Mouse (Mus musculus) hindbrain, embryonic 16.5 days (tissue): ENCODE results near the gene Clhc1. TPM values are rescaled to one million over a fixed set of nuclear protein-coding genes. Genes with fewer than 3 reads are reported as not detected.
"Not testable (repeated sequence)": the region's sequence is repeated elsewhere in the genome, so short reads cannot be mapped to it uniquely, and the experiment has no call there.

Experiments used
- ATAC-seq: fragments of 200-750 bp; cut with Nextera tagmentation; 2 replicates; pipeline ENCODE4 v1.8.0; 2017; ENCODE audit warnings: moderate TSS enrichment, moderate library complexity
- H3K27ac ChIP-seq: fragments of 300-500 bp; sonication (generic); 2 replicates; pipeline ENCODE4 v1.5.1; 2014; ENCODE audit warnings: low read depth, mild to moderate bottlenecking, control low read depth, low read length, moderate library complexity
- H3K27me3 ChIP-seq: fragments of 300-500 bp; sonication (generic); replicated peaks from 2 replicates; pipeline ENCODE4 v1.6.1; 2014; ENCODE audit warnings: low read length; ENCODE audit not compliant: control insufficient read depth, insufficient read depth
- H3K36me3 ChIP-seq: fragments of 300-500 bp; sonication (generic); 2 replicates; pipeline ENCODE4 v1.6.1; 2014; ENCODE audit warnings: mild to moderate bottlenecking, low read length, moderate library complexity, mixed read lengths; ENCODE audit not compliant: control insufficient read depth, insufficient read depth
- H3K4me1 ChIP-seq: fragments of 300-500 bp; sonication (generic); 2 replicates; pipeline ENCODE4 v1.6.1; 2014; ENCODE audit warnings: low read depth, low read length; ENCODE audit not compliant: control insufficient read depth, insufficient read depth
- H3K4me2 ChIP-seq: fragments of 300-500 bp; sonication (generic); 2 replicates; pipeline ENCODE4 v1.6.1; 2014; ENCODE audit warnings: mild to moderate bottlenecking, low read length, control low read depth, moderate library complexity
- H3K4me3 ChIP-seq: fragments of 300-500 bp; sonication (generic); 2 replicates; pipeline ENCODE4 v1.5.1; 2014; ENCODE audit warnings: mild to moderate bottlenecking, low read length, control low read depth, moderate library complexity
- H3K9ac ChIP-seq: fragments of 300-500 bp; sonication (generic); 2 replicates; pipeline ENCODE4 v1.6.1; 2014; ENCODE audit warnings: low read depth, mild to moderate bottlenecking, control low read depth, low read length, moderate library complexity
- H3K9me3 ChIP-seq: fragments of 300-500 bp; sonication (generic); 2 replicates; pipeline ENCODE4 v1.6.1; 2014; ENCODE audit warnings: mild to moderate bottlenecking, low read length, moderate library complexity; ENCODE audit not compliant: control insufficient read depth
- WGBS: fragments of 180-500 bp; shearing (Covaris S2); extraction: QIAGEN DNeasy Blood & Tissue Kit; methylation state at CpG from one replicate; pipeline ENCODE4 v1.1.7; 2014; 5-methylcytosine and 5-hydroxymethylcytosine counted together
- polyA plus RNA-seq: library from polyadenylated mRNA; unstranded; fragments of >200 nt; fragmentation: Nextera tagmentation; extraction: Ambion mirVana; gene quantifications from 2 replicates; pipeline ENCODE4 v1.2.1, GENCODE M21; 2015

Clhc1 gene
- polyA plus RNA-seq, 1 experiment from 2014 or later: 0.08 TPM

DNA sequence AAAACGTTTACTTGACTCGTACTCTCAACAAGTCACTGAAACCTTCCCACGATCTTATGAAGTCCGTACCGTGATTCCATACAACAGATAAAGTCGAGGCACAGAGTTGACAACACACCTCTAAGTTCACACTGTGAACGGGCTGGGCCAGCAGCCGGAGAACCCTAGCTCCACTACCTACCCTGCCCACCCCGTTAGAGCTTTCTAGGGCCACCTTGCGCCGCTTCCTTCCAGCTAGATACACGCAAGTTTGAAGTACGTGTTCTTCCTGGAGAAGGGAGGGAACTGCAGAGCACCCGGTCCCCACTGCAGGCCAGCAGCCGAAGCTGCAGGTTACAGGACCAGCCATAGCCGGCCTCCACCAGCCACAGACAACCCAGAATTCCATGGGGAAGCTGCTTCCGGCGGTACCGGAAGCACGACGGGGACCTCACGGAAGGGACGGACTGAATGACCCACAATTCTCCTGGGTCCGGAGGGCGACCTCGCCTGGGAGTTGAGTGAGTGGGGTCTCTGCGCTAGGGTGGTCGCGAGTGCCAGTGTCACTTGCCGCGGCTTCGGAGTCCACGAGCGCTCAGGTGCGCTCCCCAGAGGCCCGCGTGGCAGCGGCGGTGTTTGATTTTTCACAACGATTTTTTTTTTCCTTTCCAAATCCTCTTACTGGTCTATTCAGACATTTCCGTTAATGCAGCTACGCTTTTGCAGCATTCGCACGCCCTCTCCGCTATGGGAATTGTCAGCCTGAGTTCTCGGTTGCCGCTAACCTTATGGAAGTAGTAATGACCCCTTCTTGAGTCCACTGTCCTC is 21.6 kb upstream of the Clhc1 start, which contains the start of gene Mtif2:
Gene Mtif2, plus strand, starts transcription at position 421 of the 807 bp plus-strand sequence.
- peak; percentile 98 for ATAC-seq
- Histone ChIP-seq H3K27me3 (no peaks in the 10 kb centered on the region), H3K9ac (peak within 1 kb of the TSS; percentile 77), H3K27ac (peak within 1 kb of the TSS; percentile 89), H3K4me1 (peaks cover 7% of the 10 kb centered on the region), H3K9me3 (no peaks in the 10 kb centered on the region), H3K36me3 (peaks cover 8% of the 10 kb centered on the region), H3K4me2 (peak within 1 kb of the TSS; percentile 65), H3K4me3 (peak within 1 kb of the TSS; percentile 76)
- 2% methylated on average over 47 of the region's 47 CpGs for whole genome bisulfite sequencing

DNA sequence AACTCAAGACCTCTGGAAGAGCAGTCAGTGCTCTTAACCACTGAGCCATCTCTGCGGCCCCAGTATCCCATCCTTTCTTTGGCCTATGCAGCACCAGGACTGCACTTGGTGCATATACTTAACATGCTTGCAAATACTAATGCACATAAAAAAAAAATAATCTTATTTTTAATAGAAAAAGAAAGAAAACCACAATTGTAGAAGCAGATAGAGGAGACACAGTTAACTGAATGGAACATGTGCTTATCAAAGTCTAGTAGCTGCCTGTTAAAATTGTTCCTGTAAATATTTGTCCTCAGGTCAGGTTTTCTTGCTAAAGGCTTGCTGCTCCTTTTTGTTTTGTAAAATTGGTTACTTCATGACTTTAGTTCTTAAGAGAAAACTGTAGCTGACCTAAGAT is 9.5 kb upstream of the Clhc1 start:
- WGBS: 100% methylated on average over 1 of the region's 1 CpGs
- H3K36me3 ChIP-seq: peaks cover 26% of the 10 kb centered on the region

GRCm38 (mm10) chr11:29544225-29544945 is 3.4 kb upstream of the Clhc1 start:
- no peak overlapping the region for H3K27ac ChIP-seq
- H3K9ac ChIP-seq: no peak overlapping the region
- H3K36me3 ChIP-seq: peaks cover 20% of the 10 kb centered on the region
- no peaks in the 10 kb centered on the region for H3K9me3 ChIP-seq
- peaks cover 13% of the 10 kb centered on the region for H3K4me1 ChIP-seq
- no peak for ATAC-seq
- no peak overlapping the region for H3K4me3 ChIP-seq
- WGBS: 91% methylated on average over 3 of the region's 3 CpGs
- no peak overlapping the region for H3K4me2 ChIP-seq
- no peaks in the 10 kb centered on the region for H3K27me3 ChIP-seq

More for the DNA sequence above, 9.5 kb upstream of the Clhc1 start:
- no peak for ATAC-seq
- no peak overlapping the region for H3K4me2 ChIP-seq
- H3K27ac ChIP-seq: no peak overlapping the region
- H3K4me3 ChIP-seq: no peak overlapping the region
- H3K9me3 ChIP-seq: no peaks in the 10 kb centered on the region
- H3K4me1 ChIP-seq: no peaks in the 10 kb centered on the region
- no peak overlapping the region for H3K9ac ChIP-seq
- no peaks in the 10 kb centered on the region for H3K27me3 ChIP-seq

DNA sequence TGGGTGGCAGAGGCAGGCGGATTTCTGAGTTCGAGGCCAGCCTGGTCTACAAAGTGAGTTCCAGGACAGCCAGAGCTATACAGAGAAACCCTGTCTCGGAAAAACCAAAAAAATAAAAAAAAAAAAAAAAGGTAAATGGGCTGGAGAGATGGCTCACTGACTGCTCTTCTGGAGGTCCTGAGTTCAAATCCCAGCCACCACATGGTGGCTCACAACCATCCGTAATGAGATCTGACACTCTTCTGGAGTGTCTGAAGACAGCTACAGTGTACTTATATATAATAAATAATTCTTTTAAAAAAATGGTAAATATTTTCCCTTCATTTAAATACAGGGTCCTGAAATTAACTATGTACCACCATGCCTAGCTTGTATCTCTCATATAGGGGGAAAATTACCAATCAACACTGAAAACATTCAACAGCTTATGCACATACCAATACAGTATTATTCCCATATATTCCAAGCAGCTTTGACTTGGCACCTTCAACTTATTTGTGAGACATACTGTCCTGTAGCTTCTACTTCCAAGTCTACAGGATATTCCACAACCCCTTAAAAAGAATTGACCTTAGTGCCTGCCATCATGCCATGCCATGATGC is 2.5 kb upstream of the Clhc1 start:
- not testable (repeated sequence) for H3K9ac ChIP-seq, H3K27me3 ChIP-seq, H3K4me3 ChIP-seq, H3K4me2 ChIP-seq, ATAC-seq, H3K9me3 ChIP-seq, H3K27ac ChIP-seq
- 81% methylated on average over 4 of the region's 4 CpGs for WGBS
- H3K36me3 ChIP-seq: peaks cover 19% of the 10 kb centered on the region
- H3K4me1 ChIP-seq: peaks cover 13% of the 10 kb centered on the region

- not testable (repeated sequence) for H3K9ac ChIP-seq, H3K9me3 ChIP-seq, H3K27me3 ChIP-seq, ATAC-seq, H3K4me3 ChIP-seq, H3K27ac ChIP-seq
- Histone ChIP-seq H3K4me1 (peaks cover 13% of the 10 kb centered on the region), H3K4me2 (peak overlapping the region; percentile 63), H3K36me3 (peaks cover 17% of the 10 kb centered on the region)
- 99% methylated on average over 2 of the region's 2 CpGs for WGBS
These were observed 1.5 kb upstream of the Clhc1 start for GRCm38 (mm10) chr11:29546297-29546696.

DNA sequence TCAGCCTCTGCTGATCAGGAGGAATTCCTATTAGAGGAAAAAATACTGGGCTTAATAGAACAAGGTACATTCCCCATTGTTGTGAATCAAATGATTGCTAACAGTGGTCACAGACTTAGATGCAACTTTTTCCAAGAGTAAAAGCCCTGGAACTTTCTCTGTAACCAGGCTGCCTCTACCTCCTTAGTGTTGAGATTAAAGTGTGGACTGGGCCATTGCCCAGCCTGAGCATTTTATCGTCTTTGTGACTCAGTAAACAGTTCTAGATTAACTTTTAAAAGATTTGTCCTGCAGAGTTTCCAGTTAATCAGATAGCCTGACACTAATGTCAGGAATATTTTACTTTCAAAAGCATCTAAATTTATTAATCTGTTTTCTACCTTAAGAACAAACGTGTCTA is 988 bp upstream of the Clhc1 start:
- 21% methylated on average over 2 of the region's 2 CpGs for WGBS

GRCm38 (mm10) chr11:29547249-29547751 is 450 bp upstream of the Clhc1 start:
- H3K27me3 ChIP-seq: no peaks in the 10 kb centered on the region
- H3K4me2 ChIP-seq: peak overlapping the region; percentile 63
- H3K36me3 ChIP-seq: peaks cover 12% of the 10 kb centered on the region
- H3K4me3 ChIP-seq: peak overlapping the region; percentile 72
- peak overlapping the region; percentile 79 for H3K27ac ChIP-seq
- H3K9ac ChIP-seq: peak overlapping the region; percentile 85
- peaks cover 13% of the 10 kb centered on the region for H3K4me1 ChIP-seq
- under 1% methylated on average over 27 of the region's 27 CpGs for WGBS
- H3K9me3 ChIP-seq: no peaks in the 10 kb centered on the region
- peak; percentile 15 for ATAC-seq

More for the DNA sequence above, 988 bp upstream of the Clhc1 start:
- Histone ChIP-seq H3K9me3 (no peaks in the 10 kb centered on the region), H3K4me1 (peaks cover 13% of the 10 kb centered on the region), H3K4me3 (peak overlapping the region; percentile 72), H3K27me3 (no peaks in the 10 kb centered on the region), H3K9ac (peak overlapping the region; percentile 85), H3K4me2 (peak overlapping the region; percentile 63), H3K36me3 (peaks cover 14% of the 10 kb centered on the region), H3K27ac (no peak overlapping the region)
- no peak for ATAC-seq

GRCm38 (mm10) chr11:29548504-29549424 is 1.0 kb downstream of the Clhc1 start:
- peak overlapping the region; percentile 85 for H3K9ac ChIP-seq
- peak; percentile 6; the same call in 1 of the 2 replicates for ATAC-seq
- H3K27ac ChIP-seq: peak overlapping the region; percentile 89
- H3K4me2 ChIP-seq: peak overlapping the region; percentile 69
- H3K9me3 ChIP-seq: no peaks in the 10 kb centered on the region
- peak overlapping the region; percentile 72 for H3K4me3 ChIP-seq
- no peaks in the 10 kb centered on the region for H3K27me3 ChIP-seq
- 26% methylated on average over 23 of the region's 23 CpGs for WGBS
- H3K4me1 ChIP-seq: peaks cover 13% of the 10 kb centered on the region
- H3K36me3 ChIP-seq: peaks cover 9% of the 10 kb centered on the region
